Mouse (Mus musculus) liver, postnatal 0 days (tissue): Measurements from ENCODE around the gene Wwox. TPM values are rescaled to one million over a fixed set of nuclear protein-coding genes. Genes with fewer than 3 reads are reported as not detected.

Experiments used
- ATAC-seq: fragments of 200-750 bp; cut with Nextera tagmentation; 2 replicates; pipeline ENCODE4 v1.8.0; 2017; ENCODE audit warnings: mild to moderate bottlenecking, moderate library complexity
- DNase-seq: peaks from one replicate; pipeline ENCODE4 v3.0.0-alpha.2; 2016
- H3K27ac ChIP-seq: fragments of 300-500 bp; sonication (generic); 2 replicates; pipeline ENCODE4 v1.5.1; 2014; ENCODE audit warnings: antibody characterized with exemption, moderate library complexity, mild to moderate bottlenecking, low read depth
- H3K27me3 ChIP-seq: fragments of 300-500 bp; sonication (generic); 2 replicates; pipeline ENCODE4 v1.6.1; 2014; ENCODE audit warnings: low read length, control low read depth, mixed read lengths; ENCODE audit not compliant: insufficient read depth
- H3K36me3 ChIP-seq: fragments of 300-500 bp; sonication (generic); replicated peaks from 2 replicates; pipeline ENCODE4 v1.6.1; 2014; ENCODE audit warnings: mild to moderate bottlenecking, control low read depth, low read length, moderate library complexity, mixed read lengths; ENCODE audit not compliant: insufficient read depth
- H3K4me1 ChIP-seq: fragments of 300-500 bp; sonication (generic); 2 replicates; pipeline ENCODE4 v1.6.1; 2014; ENCODE audit warnings: antibody characterized with exemption, mild to moderate bottlenecking, control low read depth; ENCODE audit not compliant: insufficient read depth
- H3K4me2 ChIP-seq: fragments of 300-500 bp; sonication (generic); 2 replicates; pipeline ENCODE4 v1.6.1; 2014; ENCODE audit warnings: low read depth, mild to moderate bottlenecking, low read length, moderate library complexity, mixed read lengths
- H3K4me3 ChIP-seq: fragments of 300-500 bp; sonication (generic); 2 replicates; pipeline ENCODE4 v1.5.1; 2014; ENCODE audit warnings: low read depth, low read length
- H3K9ac ChIP-seq: fragments of 300-500 bp; sonication (generic); replicated peaks from 2 replicates; pipeline ENCODE4 v1.6.1; 2014; ENCODE audit warnings: mild to moderate bottlenecking, moderate library complexity
- H3K9me3 ChIP-seq: fragments of 300-500 bp; sonication (generic); 2 replicates; pipeline ENCODE4 v1.6.1; 2016; ENCODE audit warnings: mild to moderate bottlenecking, control low read depth, low read length, mixed read lengths
- CTCF ChIP-seq: sonication (generic); IDR thresholded peaks from 2 replicates; pipeline ENCODE4 v1.5.1; 2016; ENCODE audit warnings: antibody characterized with exemption, low read depth
- EP300 ChIP-seq: IDR thresholded peaks from 2 replicates; pipeline ENCODE4 v1.6.1; 2016; ENCODE audit warnings: antibody characterized with exemption, low read depth, mild to moderate bottlenecking
- WGBS: fragments of 180-500 bp; shearing (Covaris S2); extraction: QIAGEN DNeasy Blood & Tissue Kit; methylation state at CpG from one replicate; pipeline ENCODE4 v1.1.7; 2014; ENCODE audit not compliant: insufficient replicate concordance; 5-methylcytosine and 5-hydroxymethylcytosine counted together
- polyA plus RNA-seq: library from polyadenylated mRNA; unstranded; fragments of >200 nt; fragmentation: Nextera tagmentation; extraction: Ambion mirVana; gene quantifications from 2 replicates; pipeline ENCODE4 v1.2.1, GENCODE M21; 2015

The Wwox gene
- polyA plus RNA-seq, 1 experiment from 2014 or later, result 3.9 TPM

- 74% methylated on average over 16 of the region's 16 CpGs for WGBS
- H3K27ac ChIP-seq, result no peak overlapping the region
- DNase-seq (no peak), ATAC-seq (no peak)
- no peaks in the 10 kb centered on the region for H3K36me3 ChIP-seq
- TF ChIP-seq EP300 (no peak), CTCF (no peak)
- no peaks in the 10 kb centered on the region for H3K9me3 ChIP-seq
- no peak overlapping the region for H3K9ac ChIP-seq
- no peaks in the 10 kb centered on the region for H3K4me1 ChIP-seq
- H3K27me3 ChIP-seq, result no peaks in the 10 kb centered on the region
- no peak overlapping the region for H3K4me3 ChIP-seq
- H3K4me2 ChIP-seq, result no peak overlapping the region
Observed at GRCm38 (mm10) chr8:114604315-114604714, 164.9 kb downstream of the Wwox start.

- DNase-seq (no peak), ATAC-seq (no peak)
- no peaks in the 10 kb centered on the region for H3K4me1 ChIP-seq
- no peak overlapping the region for H3K27ac ChIP-seq
- no peak overlapping the region for H3K9ac ChIP-seq
- WGBS, result 79% methylated on average over 2 of the region's 2 CpGs
- no peaks in the 10 kb centered on the region for H3K9me3 ChIP-seq
- TF ChIP-seq EP300 (no peak), CTCF (no peak)
- H3K4me3 ChIP-seq, result no peak overlapping the region
- H3K27me3 ChIP-seq, result no peaks in the 10 kb centered on the region
- H3K4me2 ChIP-seq, result no peak overlapping the region
- H3K36me3 ChIP-seq, result no peaks in the 10 kb centered on the region
Observed at GRCm38 (mm10) chr8:114605651-114606050, 166.2 kb downstream of the Wwox start.

- no peak overlapping the region for H3K9ac ChIP-seq
- H3K27ac ChIP-seq, result no peak overlapping the region
- peaks cover 10% of the 10 kb centered on the region for H3K4me1 ChIP-seq
- DNase-seq, result no peak
- H3K36me3 ChIP-seq, result no peaks in the 10 kb centered on the region
- ATAC-seq, result no peak
- no peak overlapping the region for H3K4me2 ChIP-seq
- no peaks in the 10 kb centered on the region for H3K9me3 ChIP-seq
- WGBS, result 82% methylated on average over 5 of the region's 5 CpGs
- H3K27me3 ChIP-seq, result no peaks in the 10 kb centered on the region
- H3K4me3 ChIP-seq, result no peak overlapping the region
- TF ChIP-seq CTCF, result no peak
- TF ChIP-seq EP300, result no peak
Observed at GRCm38 (mm10) chr8:114609330-114609729, 169.9 kb downstream of the Wwox start.

GRCm38 (mm10) chr8:114611075-114611474, 171.6 kb downstream of the Wwox start:
- no peaks in the 10 kb centered on the region for H3K36me3 ChIP-seq
- H3K27me3 ChIP-seq, result no peaks in the 10 kb centered on the region
- H3K9ac ChIP-seq, result no peak overlapping the region
- no peak for DNase-seq
- no peak overlapping the region for H3K4me2 ChIP-seq
- H3K27ac ChIP-seq, result no peak overlapping the region
- TF ChIP-seq CTCF (no peak), EP300 (no peak)
- no peak overlapping the region for H3K4me3 ChIP-seq
- 54% methylated on average over 7 of the region's 7 CpGs for WGBS
- peaks cover 11% of the 10 kb centered on the region for H3K4me1 ChIP-seq
- ATAC-seq, result no peak
- no peaks in the 10 kb centered on the region for H3K9me3 ChIP-seq

- Histone ChIP-seq H3K36me3 (no peaks in the 10 kb centered on the region), H3K9me3 (no peaks in the 10 kb centered on the region), H3K4me3 (no peak overlapping the region), H3K9ac (no peak overlapping the region), H3K4me2 (no peak overlapping the region), H3K4me1 (peaks cover 16% of the 10 kb centered on the region), H3K27me3 (no peaks in the 10 kb centered on the region), H3K27ac (no peak overlapping the region)
- WGBS, result 55% methylated on average over 3 of the region's 3 CpGs
- TF ChIP-seq CTCF, result no peak
- no peak for TF ChIP-seq EP300
- ATAC-seq (no peak), DNase-seq (no peak)
Observed at GRCm38 (mm10) chr8:114612091-114612490, 172.6 kb downstream of the Wwox start.

- Histone ChIP-seq H3K4me2 (no peak overlapping the region), H3K27me3 (no peaks in the 10 kb centered on the region), H3K36me3 (no peaks in the 10 kb centered on the region), H3K4me3 (no peak overlapping the region), H3K4me1 (peaks cover 16% of the 10 kb centered on the region), H3K9me3 (no peaks in the 10 kb centered on the region), H3K27ac (no peak overlapping the region), H3K9ac (no peak overlapping the region)
- WGBS, result 73% methylated on average over 4 of the region's 4 CpGs
- no peak for ATAC-seq
- DNase-seq, result no peak
- TF ChIP-seq EP300 (no peak), CTCF (no peak)
Observed at GRCm38 (mm10) chr8:114615413-114615812, 176.0 kb downstream of the Wwox start.

- H3K27me3 ChIP-seq, result no peaks in the 10 kb centered on the region
- no peaks in the 10 kb centered on the region for H3K36me3 ChIP-seq
- no peak overlapping the region for H3K4me2 ChIP-seq
- no peak overlapping the region for H3K4me3 ChIP-seq
- peaks cover 16% of the 10 kb centered on the region for H3K4me1 ChIP-seq
- 43% methylated on average over 6 of the region's 6 CpGs for WGBS
- DNase-seq (peak; percentile 83), ATAC-seq (peak; percentile 94)
- peak overlapping the region; percentile 57; the same call in 1 of the 2 replicates for H3K27ac ChIP-seq
- no peak overlapping the region for H3K9ac ChIP-seq
- TF ChIP-seq EP300 (peak; percentile 24; the same call in 1 of the 2 replicates), CTCF (no peak)
- no peaks in the 10 kb centered on the region for H3K9me3 ChIP-seq
Observed at GRCm38 (mm10) chr8:114615908-114616307, 176.5 kb downstream of the Wwox start.
